Mouse (Mus musculus): ENCODE results near the gene Trnt1. TPM values are rescaled to one million over a fixed set of nuclear protein-coding genes. Genes with fewer than 3 reads are reported as not detected.
A peak's percentile ranks its signal among the peaks of the same experiment; 100 is the strongest.

Trnt1 gene
- total RNA-seq, 2 experiments from 2014 or later: 52.3 to 57.5 TPM

- H3K4me3 ChIP-seq: no peak overlapping the region
- DNase-seq (ENCODE audit: low spot score in 2 of 2): no peak
- no peak overlapping the region for H3K27ac ChIP-seq
- no peak for TF ChIP-seq CTCF (conservative IDR thresholded peaks at IDR 0.05)
These were observed 24.7 kb downstream of the Trnt1 start for GRCm38 (mm10) chr6:106793621-106794020.

GRCm38 (mm10) chr6:106794094-106794814, 25.3 kb downstream of the Trnt1 start:
- DNase-seq (ENCODE audit: low spot score in 2 of 2): no peak
- Histone ChIP-seq H3K4me3 (no peak overlapping the region), H3K27ac (no peak overlapping the region)
- TF ChIP-seq CTCF (conservative IDR thresholded peaks at IDR 0.05): no peak

- Histone ChIP-seq H3K4me3 (peak within 1 kb of the TSS; percentile 90), H3K27ac (peak within 1 kb of the TSS; percentile 84)
- TF ChIP-seq CTCF (conservative IDR thresholded peaks at IDR 0.05): peak; percentile 99
- peak; percentile 89 to 97 for DNase-seq (ENCODE audit: low spot score in 2 of 2)
These were observed 30.7 kb downstream of the Trnt1 start, which contains the start of gene Crbn for GRCm38 (mm10) chr6:106799333-106800226. TSS of gene Crbn (minus strand) at chr6:106800077.

- Histone ChIP-seq H3K27ac (peak overlapping the region; percentile 84; the same call in 1 of the 2 replicates), H3K4me3 (peak overlapping the region; percentile 90)
- no peak; the same call in 1 of the 2 replicates for TF ChIP-seq CTCF (conservative IDR thresholded peaks at IDR 0.05)
- DNase-seq (ENCODE audit: low spot score in 2 of 2): no peak
These were observed 31.3 kb downstream of the Trnt1 start for GRCm38 (mm10) chr6:106800227-106800557.

- DNase-seq (ENCODE audit: low spot score in 2 of 2): peak; percentile 42 to 48
- TF ChIP-seq CTCF (conservative IDR thresholded peaks at IDR 0.05): peak; percentile 90
- Histone ChIP-seq H3K27ac (no peak overlapping the region), H3K4me3 (no peak overlapping the region)
These were observed 36.0 kb downstream of the Trnt1 start for GRCm38 (mm10) chr6:106804904-106805303.

- TF ChIP-seq CTCF (conservative IDR thresholded peaks at IDR 0.05): no peak
- no peak overlapping the region for H3K4me3 ChIP-seq
These were observed 40.2 kb downstream of the Trnt1 start for GRCm38 (mm10) chr6:106809161-106809560.

GRCm38 (mm10) chr6:106810686-106811085, 41.8 kb downstream of the Trnt1 start:
- TF ChIP-seq CTCF (conservative IDR thresholded peaks at IDR 0.05): no peak
- no peak for DNase-seq (ENCODE audit: low spot score in 2 of 2)
- Histone ChIP-seq H3K4me3 (no peak overlapping the region), H3K27ac (no peak overlapping the region)

More at GRCm38 (mm10) chr6:106809161-106809560, 40.2 kb downstream of the Trnt1 start:
- no peak overlapping the region for H3K27ac ChIP-seq
- DNase-seq (ENCODE audit: low spot score in 2 of 2): no peak

- no peak for TF ChIP-seq CTCF (conservative IDR thresholded peaks at IDR 0.05)
- Histone ChIP-seq H3K27ac (no peak overlapping the region), H3K4me3 (no peak overlapping the region)
- DNase-seq (ENCODE audit: low spot score in 2 of 2): no peak
These were observed 50.3 kb downstream of the Trnt1 start for GRCm38 (mm10) chr6:106819246-106819645.

GRCm38 (mm10) chr6:106819906-106820305, 51.0 kb downstream of the Trnt1 start:
- no peak overlapping the region for H3K4me3 ChIP-seq
- DNase-seq (ENCODE audit: low spot score in 2 of 2): no peak
- no peak for TF ChIP-seq CTCF (conservative IDR thresholded peaks at IDR 0.05)
- no peak overlapping the region for H3K27ac ChIP-seq

GRCm38 (mm10) chr6:106820566-106820965, 51.6 kb downstream of the Trnt1 start:
- Histone ChIP-seq H3K4me3 (no peak overlapping the region), H3K27ac (no peak overlapping the region)
- TF ChIP-seq CTCF (conservative IDR thresholded peaks at IDR 0.05): no peak
- no peak for DNase-seq (ENCODE audit: low spot score in 2 of 2)

GRCm38 (mm10) chr6:106822329-106822728, 53.4 kb downstream of the Trnt1 start:
- peak; percentile 22 to 64 for DNase-seq (ENCODE audit: low spot score in 2 of 2)
- peak; percentile 73 for TF ChIP-seq CTCF (conservative IDR thresholded peaks at IDR 0.05)
- Histone ChIP-seq H3K27ac (peak overlapping the region; percentile 43; the same call in 1 of the 2 replicates), H3K4me3 (no peak overlapping the region)

Other genes with a start within 250 kb of the Trnt1 start
- not detected for gene Il5ra, start 20.1 kb upstream of the Trnt1 start, total RNA-seq (2021)
- 100 to 1,000 TPM; 102 to 108 TPM for gene Crbn, start 31.0 kb downstream of the Trnt1 start, total RNA-seq (2021)

Data from layer of hippocampus, adult 2 months (tissue).